Mouse (Mus musculus) liver, postnatal 0 days (tissue): Measurements from ENCODE around the gene Hunk.

ENCODE experiments used
- CTCF ChIP-seq: sonication (generic); IDR thresholded peaks from 2 replicates; pipeline ENCODE4 v1.5.1; 2016; ENCODE audit warnings: antibody characterized with exemption, low read depth
- EP300 ChIP-seq: IDR thresholded peaks from 2 replicates; pipeline ENCODE4 v1.6.1; 2016; ENCODE audit warnings: antibody characterized with exemption, low read depth, mild to moderate bottlenecking

- no peak for TF ChIP-seq CTCF
- TF ChIP-seq EP300, result no peak
These were observed 132.4 kb downstream of the Hunk start for GRCm38 (mm10) chr16:90518232-90518631.
